Comparison of ENCODE assay signal across 34 mouse cellular contexts in genomic region chr10:107233825-107234224, GRCm38 (mm10). TPM values are rescaled to one million over a fixed set of nuclear protein-coding genes. Genes with fewer than 3 reads are reported as not detected.
"Had no signal": no experiment of that assay in that cellular context is flagged by ENCODE, and none has a peak within 500 bp of the region (broad histone marks: within the 10 kb centered on the region; RNA-seq: fewer than 3 reads in every experiment).

No protein-coding gene starts in this region.

- H3K4me1 ChIP-seq: limb, embryonic 10.5 days; limb, embryonic 12.5 days; limb, embryonic 13.5 days; limb, embryonic 15.5 days; liver, embryonic 12.5 days; liver, embryonic 13.5 days; liver, embryonic 15.5 days; megakaryocyte, embryonic 14.5 days; midbrain, embryonic 10.5 days; midbrain, embryonic 12.5 days; midbrain, embryonic 13.5 days; midbrain, embryonic 15.5 days had no signal

- ATAC-seq: liver, embryonic 12.5 days; liver, postnatal 0 days; lung, postnatal 0 days; midbrain, embryonic 13.5 days; midbrain, embryonic 15.5 days; midbrain, embryonic 16.5 days had no signal

- H3K9ac ChIP-seq: limb, embryonic 12.5 days; limb, embryonic 13.5 days; limb, embryonic 15.5 days; liver, embryonic 12.5 days; liver, embryonic 13.5 days; liver, embryonic 14.5 days; liver, embryonic 15.5 days; liver, postnatal 0 days; lung, embryonic 14.5 days; lung, embryonic 15.5 days; midbrain, embryonic 12.5 days; midbrain, embryonic 13.5 days; midbrain, embryonic 15.5 days had no signal

- H3K27ac ChIP-seq: limb, embryonic 10.5 days; limb, embryonic 12.5 days; limb, embryonic 13.5 days; limb, embryonic 15.5 days; liver, embryonic 12.5 days; liver, embryonic 13.5 days; liver, embryonic 14.5 days; liver, embryonic 15.5 days; lung, embryonic 15.5 days; macrophage; midbrain, embryonic 10.5 days; midbrain, embryonic 12.5 days; midbrain, embryonic 13.5 days; midbrain, embryonic 15.5 days had no signal

- H3K36me3 ChIP-seq: limb, embryonic 10.5 days; limb, embryonic 12.5 days; limb, embryonic 13.5 days; limb, embryonic 15.5 days; liver, embryonic 12.5 days; liver, embryonic 13.5 days; liver, embryonic 15.5 days; lung, embryonic 15.5 days; midbrain, embryonic 10.5 days; midbrain, embryonic 12.5 days; midbrain, embryonic 13.5 days; midbrain, embryonic 15.5 days had no signal

- H3K9me3 ChIP-seq: limb, embryonic 10.5 days; limb, embryonic 12.5 days; limb, embryonic 13.5 days; limb, embryonic 15.5 days; liver, embryonic 12.5 days; liver, embryonic 13.5 days; liver, embryonic 15.5 days; lung, embryonic 15.5 days; midbrain, embryonic 10.5 days; midbrain, embryonic 12.5 days; midbrain, embryonic 13.5 days; midbrain, embryonic 15.5 days had no signal

- H3K27me3 ChIP-seq: limb, embryonic 12.5 days; limb, embryonic 13.5 days; limb, embryonic 15.5 days; liver, embryonic 12.5 days; liver, embryonic 13.5 days; liver, embryonic 15.5 days; lung, embryonic 15.5 days; megakaryocyte, embryonic 14.5 days; midbrain, embryonic 12.5 days; midbrain, embryonic 13.5 days; midbrain, embryonic 15.5 days had no signal

- H3K4me2 ChIP-seq: limb, embryonic 12.5 days; limb, embryonic 13.5 days; limb, embryonic 15.5 days; liver, embryonic 11.5 days; liver, embryonic 12.5 days; liver, embryonic 13.5 days; liver, embryonic 15.5 days; lung, embryonic 14.5 days; lung, embryonic 15.5 days; midbrain, embryonic 11.5 days; midbrain, embryonic 12.5 days; midbrain, embryonic 13.5 days; midbrain, embryonic 15.5 days had no signal

- H3K4me3 ChIP-seq: limb, embryonic 10.5 days; limb, embryonic 12.5 days; limb, embryonic 13.5 days; limb, embryonic 15.5 days; liver, embryonic 12.5 days; liver, embryonic 13.5 days; liver, embryonic 15.5 days; lung, embryonic 15.5 days; megakaryocyte, embryonic 14.5 days; midbrain, embryonic 10.5 days; midbrain, embryonic 12.5 days; midbrain, embryonic 13.5 days; midbrain, embryonic 15.5 days; myocyte had no signal

- DNase-seq: left cerebral cortex, postnatal 4 days; liver; liver, embryonic 13.5 days; liver, postnatal 0 days; lung, adult 18-20 months; lung, adult 2 months; lung, embryonic 14.5 days; lung, postnatal 10 days; lung, postnatal 14 days; lung, postnatal 36 days; lung, postnatal 4 days had no signal

RNA-seq across cellular contexts. Expression of gene Lin7a, which starts 37.7 kb away (rescaled TPM):
- total RNA-seq: megakaryocyte progenitor cell, adult 5-6 weeks; megakaryocyte, adult 5-6 weeks; megakaryocyte-erythroid progenitor cell, adult 5-6 weeks; monocyte, adult 5-6 weeks had no signal
- polyA plus RNA-seq: lung, adult 2 months; macrophage had no signal
